Comparison of ENCODE assay signal across 8 mouse cellular contexts in genomic region chr13:37657248-37657647, GRCm38 (mm10).
DNase-seq lines count a peak whose midpoint lies in the region; ATAC-seq and TF ChIP-seq lines count a peak whose summit lies in the region.

No protein-coding gene starts in this region.

- TF ChIP-seq POLR2A in liver, adult 2 months (IDR thresholded peaks at IDR 0.05; ENCODE audit: extremely low read depth, insufficient read depth, low read length) = no peak

- intact Hi-C loops in heart, postnatal 36 days (cut with DNase I) = loop anchor here (5.0 kb wide), 1 partner anchor 105 kb away; no protein-coding TSS in a partner anchor

- H3K36me3 ChIP-seq in liver, adult 2 months (ENCODE audit: control insufficient read depth, insufficient read depth, low read length) = no peaks in the 10 kb centered on the region

- no peak for TF ChIP-seq CTCF in liver, adult 2 months (IDR thresholded peaks at IDR 0.05; ENCODE audit: low read depth, low read length)

- peaks cover 5% of the 10 kb centered on the region for H3K4me1 ChIP-seq in liver, adult 2 months (ENCODE audit: control insufficient read depth, insufficient read depth, low read length)

- no peak for ATAC-seq in CD4-positive, CD25-positive, alpha-beta regulatory T cell, adult 4 months
- ATAC-seq in erythroid progenitor cell, adult 5-6 weeks (replicated peaks; ENCODE audit: low FRiP score, poor library complexity, severe bottlenecking) = no peak

- H3K27me3 ChIP-seq in liver, adult 2 months (ENCODE audit: control insufficient read depth, insufficient read depth, low read length) = no peaks in the 10 kb centered on the region

- H3K27ac ChIP-seq in liver, adult 2 months (replicated peaks; ENCODE audit: insufficient read depth, low read depth, low read length) = peak overlapping the region; percentile 3; the same call in 1 of the 2 replicates

- no peaks in the 10 kb centered on the region for H3K79me2 ChIP-seq in liver, adult 2 months (ENCODE audit: control insufficient read depth, insufficient read depth, low read length)

- no peak overlapping the region for H3K4me3 ChIP-seq in liver, adult 2 months (ENCODE audit: insufficient read depth, low read depth, low read length)

- peak; percentile 46 for DNase-seq in CD4-positive, CD25-positive, alpha-beta regulatory T cell, adult 2 months (ENCODE audit: low read depth, low spot score)
- peak; percentile 91 for DNase-seq in adipocyte (ENCODE audit: low spot score)
- DNase-seq in frontal cortex, postnatal 36 days (ENCODE audit: low spot score in 2 of 2) = peak; percentile 13 to 16
- peak; percentile 70 to 73 for DNase-seq in heart, postnatal 36 days
- DNase-seq in liver, adult 2 months (ENCODE audit: extremely low read depth, low read depth, low spot score) = peak; percentile 93
- peak; percentile 15 for DNase-seq in ovary, postnatal 10 days (ENCODE audit: low spot score)

- H3K9ac ChIP-seq in liver, adult 2 months (ENCODE audit: low read depth, low read length) = no peak overlapping the region

- WGBS in liver, adult 2 months = 38% methylated on average over 16 of the region's 16 CpGs

Comparison
In these comparisons a context has a peak if more than half of its experiments do, and no peak if none do; other contexts are left out.
1. DNase-seq: peak in every context shown above with its lines; median percentile 93 in liver, adult 2 months; 91 in adipocyte; 72 in heart, postnatal 36 days; 46 in CD4-positive, CD25-positive, alpha-beta regulatory T cell, adult 2 months; 15 in ovary, postnatal 10 days; 14 in frontal cortex, postnatal 36 days.